Mouse (Mus musculus) forebrain, embryonic 13.5 days (tissue): ENCODE data around the gene Emid1. TPM values are rescaled to one million over a fixed set of nuclear protein-coding genes. Genes with fewer than 3 reads are reported as not detected.

ENCODE experiments used
- ATAC-seq: fragments of 200-750 bp; cut with Nextera tagmentation; 2 replicates; pipeline ENCODE4 v1.8.0; 2017
- H3K27ac ChIP-seq: fragments of 300-500 bp; sonication (generic); 2 replicates; pipeline ENCODE4 v1.5.1; 2015; ENCODE audit warnings: inconsistent platforms, mild to moderate bottlenecking, moderate library complexity
- H3K27me3 ChIP-seq: fragments of 300-500 bp; sonication (generic); 2 replicates; pipeline ENCODE4 v1.6.1; 2015; ENCODE audit warnings: mild to moderate bottlenecking, inconsistent platforms
- H3K36me3 ChIP-seq: fragments of 300-500 bp; sonication (generic); 2 replicates; pipeline ENCODE4 v1.6.1; 2015; ENCODE audit warnings: mild to moderate bottlenecking, inconsistent platforms; ENCODE audit not compliant: poor library complexity, severe bottlenecking
- H3K4me1 ChIP-seq: fragments of 300-500 bp; sonication (generic); 2 replicates; pipeline ENCODE4 v1.6.1; 2015; ENCODE audit warnings: inconsistent platforms
- H3K4me2 ChIP-seq: fragments of 300-500 bp; sonication (generic); 2 replicates; pipeline ENCODE4 v1.6.1; 2015; ENCODE audit warnings: inconsistent platforms, mild to moderate bottlenecking, moderate library complexity
- H3K4me3 ChIP-seq: fragments of 300-500 bp; sonication (generic); 2 replicates; pipeline ENCODE4 v1.5.1; 2015; ENCODE audit warnings: mild to moderate bottlenecking, inconsistent platforms
- H3K9ac ChIP-seq: fragments of 300-500 bp; sonication (generic); 2 replicates; pipeline ENCODE4 v1.6.1; 2015; ENCODE audit warnings: mild to moderate bottlenecking, inconsistent platforms
- H3K9me3 ChIP-seq: fragments of 300-500 bp; sonication (generic); replicated peaks from 2 replicates; pipeline ENCODE4 v1.6.1; 2016; ENCODE audit warnings: inconsistent platforms
- WGBS: fragments of 180-500 bp; shearing (Covaris S2); methylation state at CpG from one replicate; pipeline ENCODE4 v1.1.7; 2015; 5-methylcytosine and 5-hydroxymethylcytosine counted together
- polyA plus RNA-seq: library from polyadenylated mRNA; unstranded; fragments of >200 nt; fragmentation: Nextera tagmentation; extraction: Ambion mirVana; gene quantifications from 2 replicates; pipeline ENCODE4 v1.2.1, GENCODE M21; 2015

Emid1 gene
- 14.9 and 18.8 TPM in 2 replicates for polyA plus RNA-seq

DNA sequence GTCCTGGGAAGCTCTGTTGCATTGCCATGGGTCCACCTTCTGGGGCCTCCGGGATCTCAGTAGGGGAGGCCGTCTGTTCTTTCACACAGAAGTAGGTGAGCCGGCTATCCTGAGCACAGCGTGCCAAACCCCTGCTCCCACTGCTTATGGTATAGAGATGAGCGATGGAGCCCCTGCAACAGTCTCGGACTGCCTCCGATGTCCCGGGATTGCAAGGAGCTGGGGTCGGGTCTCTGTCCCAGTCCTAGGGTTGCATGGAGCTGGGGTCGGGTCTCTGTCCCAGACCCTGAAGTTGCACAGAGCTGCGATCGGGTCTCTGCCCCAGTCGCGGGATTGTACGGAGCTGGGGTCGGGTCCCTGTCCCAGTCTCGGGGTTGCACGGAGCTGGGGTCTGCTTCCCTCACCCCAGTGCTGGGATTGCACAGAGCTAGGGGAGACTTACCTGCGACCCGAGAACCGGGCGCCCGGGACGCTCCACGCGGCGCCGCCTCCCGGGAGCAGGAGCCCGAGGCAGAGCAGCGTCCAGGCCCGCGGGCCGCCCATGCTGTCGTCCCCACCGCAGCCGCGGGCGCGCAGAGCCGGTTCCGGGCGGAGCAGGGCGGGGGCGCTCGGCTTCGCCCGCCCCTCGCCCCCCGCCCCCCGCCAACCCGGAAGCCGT, at the start of gene Emid1:
Gene Emid1, minus strand, starts transcription at position 578 of the 658 bp plus-strand sequence.
- peak within 1 kb of the TSS; percentile 56 for H3K4me3 ChIP-seq
- WGBS = under 1% methylated on average over 27 of the region's 53 CpGs

DNA sequence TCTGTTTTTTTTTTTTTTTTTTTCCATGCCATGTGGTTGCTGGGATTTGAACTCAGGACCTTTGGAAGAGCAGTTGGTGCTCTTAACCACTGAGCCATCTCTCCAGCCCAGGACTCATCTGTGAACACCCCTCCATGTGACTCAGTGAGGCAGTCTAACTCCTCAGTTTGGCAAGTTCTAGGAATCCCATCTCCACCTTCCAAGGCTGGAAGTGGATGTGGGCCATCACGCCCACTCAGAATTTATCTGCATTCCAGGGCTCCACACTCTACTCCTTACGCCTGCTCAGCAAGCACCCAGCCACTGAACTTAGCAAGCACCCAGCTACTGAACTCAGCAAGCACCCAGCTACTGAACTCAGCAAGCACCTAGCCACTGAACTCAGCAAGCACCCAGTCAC, 47.8 kb upstream of the Emid1 start:
- Histone ChIP-seq H3K9me3 (no peaks in the 10 kb centered on the region), H3K36me3 (peaks cover 1% of the 10 kb centered on the region; the same call in 1 of the 2 replicates), H3K9ac (no peak overlapping the region), H3K27ac (no peak overlapping the region), H3K4me2 (no peak overlapping the region), H3K27me3 (no peaks in the 10 kb centered on the region), H3K4me3 (no peak overlapping the region), H3K4me1 (no peaks in the 10 kb centered on the region; the same call in 1 of the 2 replicates)
- ATAC-seq = no peak
- WGBS = 88% methylated on average over 2 of the region's 2 CpGs

More for the DNA sequence above, at the start of gene Emid1:
- H3K9ac ChIP-seq = peak within 1 kb of the TSS; percentile 78
- H3K27ac ChIP-seq = no peak within 1 kb of the TSS
- H3K27me3 ChIP-seq = 0 out of 2 replicates have a peak, but pooled peaks cover 9% of the 10 kb centered on the region
- H3K36me3 ChIP-seq = no peaks in the 10 kb centered on the region
- ATAC-seq = peak; percentile 61
- peaks cover 51% of the 10 kb centered on the region for H3K4me1 ChIP-seq
- peak within 1 kb of the TSS; percentile 93 for H3K4me2 ChIP-seq
- no peaks in the 10 kb centered on the region for H3K9me3 ChIP-seq

DNA sequence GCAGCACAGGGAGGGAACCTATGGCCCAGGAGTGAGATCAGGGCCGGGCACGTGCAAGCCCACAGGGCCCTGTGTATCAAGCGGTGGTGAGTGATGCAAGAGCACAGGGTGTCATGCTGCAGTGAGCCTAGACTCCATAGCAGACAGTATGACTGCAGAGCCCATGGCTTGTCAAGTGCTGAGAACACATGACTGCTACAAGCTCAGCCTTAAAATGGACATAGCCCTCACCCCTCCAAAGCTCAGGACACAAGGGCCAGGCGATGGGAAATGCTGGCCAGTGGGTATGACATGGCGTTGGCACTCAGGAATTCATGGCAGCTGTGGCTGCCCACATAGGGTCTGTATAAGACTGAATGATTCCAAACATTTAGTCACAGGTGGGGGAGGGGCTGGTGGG, 45.0 kb upstream of the Emid1 start:
- H3K4me1 ChIP-seq = no peaks in the 10 kb centered on the region; the same call in 1 of the 2 replicates
- no peak overlapping the region for H3K9ac ChIP-seq
- H3K27me3 ChIP-seq = no peaks in the 10 kb centered on the region
- no peak overlapping the region for H3K4me3 ChIP-seq
- H3K9me3 ChIP-seq = no peaks in the 10 kb centered on the region
- 83% methylated on average over 5 of the region's 5 CpGs for WGBS
- H3K36me3 ChIP-seq = peaks cover 6% of the 10 kb centered on the region; the same call in 1 of the 2 replicates
- no peak overlapping the region for H3K4me2 ChIP-seq
- no peak for ATAC-seq
- H3K27ac ChIP-seq = no peak overlapping the region

DNA sequence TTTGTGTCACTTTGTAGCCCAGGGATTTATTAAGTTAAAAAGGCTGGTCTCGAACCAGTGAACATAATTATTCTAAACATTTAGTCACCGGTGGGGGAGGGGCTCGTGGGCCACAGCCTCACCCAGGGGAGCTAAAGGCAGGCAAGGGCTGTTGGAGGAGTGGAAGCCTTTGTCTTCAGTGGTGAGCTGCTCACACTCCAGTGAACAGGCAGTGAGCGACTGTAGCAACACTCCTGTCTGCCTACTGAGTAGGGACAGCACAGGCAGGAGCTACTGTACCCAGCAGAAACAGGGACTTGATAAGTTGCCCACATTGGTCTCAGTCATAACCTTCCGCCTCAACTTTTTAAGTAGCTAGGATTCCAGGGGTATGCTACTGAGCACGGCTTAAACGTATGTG, 44.5 kb upstream of the Emid1 start:
- ATAC-seq = no peak
- WGBS = 63% methylated on average over 7 of the region's 7 CpGs

DNA sequence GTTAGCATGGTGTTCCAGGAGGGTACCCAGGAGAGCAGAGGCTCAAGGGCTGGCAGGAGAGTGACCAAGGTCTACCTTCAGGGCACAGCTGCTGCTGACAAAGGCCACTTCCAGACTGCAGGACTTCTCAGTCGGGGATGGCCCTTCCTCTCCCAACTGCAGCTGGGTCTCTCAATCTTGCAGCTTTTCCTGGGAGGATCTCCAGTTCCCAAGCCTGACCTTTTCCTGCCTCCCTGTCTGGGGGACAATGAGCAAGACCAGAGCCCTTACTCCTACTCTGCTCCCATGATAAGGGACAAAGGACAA, 41.5 kb upstream of the Emid1 start:
- Histone ChIP-seq H3K9me3 (no peaks in the 10 kb centered on the region), H3K4me2 (no peak overlapping the region), H3K4me1 (peaks cover 6% of the 10 kb centered on the region; the same call in 1 of the 2 replicates), H3K9ac (no peak overlapping the region), H3K27ac (no peak overlapping the region), H3K36me3 (peaks cover 6% of the 10 kb centered on the region; the same call in 1 of the 2 replicates), H3K4me3 (no peak overlapping the region), H3K27me3 (no peaks in the 10 kb centered on the region)
- no peak for ATAC-seq
- 67% methylated on average over 1 of the region's 1 CpGs for WGBS

More for the DNA sequence above, 44.5 kb upstream of the Emid1 start:
- no peak overlapping the region for H3K27ac ChIP-seq
- no peak overlapping the region for H3K4me2 ChIP-seq
- H3K9me3 ChIP-seq = no peaks in the 10 kb centered on the region
- H3K27me3 ChIP-seq = no peaks in the 10 kb centered on the region
- no peaks in the 10 kb centered on the region; the same call in 1 of the 2 replicates for H3K4me1 ChIP-seq
- no peak overlapping the region for H3K4me3 ChIP-seq
- peaks cover 6% of the 10 kb centered on the region; the same call in 1 of the 2 replicates for H3K36me3 ChIP-seq
- H3K9ac ChIP-seq = no peak overlapping the region

DNA sequence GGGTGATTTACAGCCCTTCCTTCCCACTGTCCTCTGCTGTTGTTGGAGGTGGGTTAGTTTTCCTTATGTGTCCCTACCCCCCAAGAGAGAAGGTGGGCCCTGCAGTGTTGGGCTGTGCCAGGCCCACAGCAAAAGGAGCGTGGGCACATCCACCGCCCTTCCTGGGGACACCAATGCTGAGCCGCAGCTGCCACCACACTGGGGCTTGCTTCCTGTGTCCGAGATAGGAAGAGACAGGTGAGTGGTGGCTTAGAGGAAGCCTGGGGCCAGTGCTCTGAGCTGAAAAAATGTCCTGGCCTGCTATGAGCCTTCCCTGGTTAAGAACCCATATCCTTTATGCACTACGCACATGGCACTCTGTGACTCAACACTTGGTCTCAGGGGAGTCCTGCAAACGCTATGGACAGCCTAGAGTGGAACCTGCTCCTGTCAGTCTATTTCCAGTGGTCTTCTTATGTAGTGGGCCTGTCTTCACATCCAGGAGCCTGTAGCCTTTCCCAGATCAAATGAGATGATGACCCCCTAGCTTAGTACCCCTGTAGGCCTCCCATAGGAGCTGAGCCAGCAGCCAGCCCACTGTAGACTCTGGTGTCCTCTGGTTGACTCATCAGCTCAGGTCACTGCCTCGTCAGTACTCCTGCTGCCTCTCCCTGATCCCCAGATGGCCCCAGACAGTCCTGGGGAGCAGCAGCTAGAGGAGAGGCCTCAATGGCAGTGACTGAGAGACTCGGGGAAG, 41.0 kb upstream of the Emid1 start:
- Histone ChIP-seq H3K27me3 (no peaks in the 10 kb centered on the region), H3K9me3 (no peaks in the 10 kb centered on the region), H3K4me1 (peaks cover 6% of the 10 kb centered on the region; the same call in 1 of the 2 replicates), H3K4me3 (no peak overlapping the region), H3K36me3 (peaks cover 6% of the 10 kb centered on the region; the same call in 1 of the 2 replicates), H3K27ac (no peak overlapping the region), H3K9ac (no peak overlapping the region), H3K4me2 (no peak overlapping the region)
- no peak for ATAC-seq
- WGBS = 88% methylated on average over 8 of the region's 8 CpGs

DNA sequence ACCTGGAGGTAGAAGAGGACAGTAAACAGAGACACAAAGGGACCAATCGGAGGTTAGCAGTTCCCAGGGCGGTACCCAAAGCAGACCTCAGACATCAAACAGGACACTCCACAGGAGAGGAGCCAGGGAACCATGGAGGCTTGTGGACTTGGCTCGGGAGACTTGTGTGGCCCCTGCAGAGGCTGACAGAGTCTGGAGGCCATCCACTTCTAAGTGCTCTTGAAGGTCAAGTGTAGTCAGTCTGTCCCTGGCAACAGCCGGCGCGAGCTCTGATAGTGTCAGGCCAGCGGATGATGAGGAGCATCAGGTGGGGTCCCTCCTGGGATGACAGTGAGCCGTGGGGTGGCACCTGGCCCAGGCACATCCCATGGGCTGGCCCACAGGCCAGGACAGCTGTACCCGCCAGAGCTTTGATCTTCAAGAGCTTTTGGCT, 40.0 kb upstream of the Emid1 start:
- Histone ChIP-seq H3K27ac (no peak overlapping the region), H3K36me3 (peaks cover 6% of the 10 kb centered on the region; the same call in 1 of the 2 replicates), H3K27me3 (no peaks in the 10 kb centered on the region), H3K9me3 (no peaks in the 10 kb centered on the region), H3K4me1 (peaks cover 6% of the 10 kb centered on the region; the same call in 1 of the 2 replicates), H3K9ac (no peak overlapping the region), H3K4me3 (no peak overlapping the region), H3K4me2 (no peak overlapping the region)
- 75% methylated on average over 9 of the region's 9 CpGs for WGBS
- no peak for ATAC-seq

DNA sequence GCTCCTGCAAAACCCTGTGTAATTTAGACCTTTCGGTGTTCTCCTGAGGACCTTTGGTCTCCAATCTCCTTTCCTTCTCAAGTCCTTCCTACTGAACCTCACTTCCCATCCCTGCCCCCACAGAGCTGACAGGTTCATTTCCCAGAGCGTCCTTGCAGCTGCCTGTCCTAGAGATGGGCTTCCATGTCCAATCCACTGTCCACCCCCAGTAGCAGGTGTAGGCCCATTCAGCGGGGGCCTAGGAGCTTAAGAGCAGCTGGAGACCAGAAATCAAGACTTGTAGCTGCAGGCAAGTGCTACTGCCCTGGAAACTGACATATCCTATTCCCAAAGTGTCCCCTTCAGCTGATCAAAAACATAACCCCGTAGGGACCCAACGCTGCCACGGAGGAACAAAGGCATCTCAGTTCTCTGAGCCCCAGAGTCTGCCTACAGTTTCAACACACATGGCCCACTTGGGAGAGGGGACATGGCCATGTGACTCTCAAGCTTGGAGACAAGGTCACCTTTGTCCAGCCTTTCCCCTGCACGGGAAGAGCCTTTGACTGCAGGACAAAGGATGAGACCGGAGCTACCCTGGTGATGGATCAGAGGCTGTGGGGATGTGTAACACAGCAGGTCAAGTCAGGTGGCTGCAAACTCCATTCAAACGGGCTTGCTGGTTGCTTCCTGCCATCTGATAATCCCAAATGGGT, 37.3 kb upstream of the Emid1 start:
- H3K27me3 ChIP-seq = no peaks in the 10 kb centered on the region
- H3K36me3 ChIP-seq = no peaks in the 10 kb centered on the region
- no peaks in the 10 kb centered on the region for H3K9me3 ChIP-seq
- no peak for ATAC-seq
- no peak overlapping the region for H3K27ac ChIP-seq
- no peak overlapping the region for H3K4me3 ChIP-seq
- no peak overlapping the region for H3K9ac ChIP-seq
- peaks cover 7% of the 10 kb centered on the region for H3K4me1 ChIP-seq
- 60% methylated on average over 9 of the region's 9 CpGs for WGBS
- no peak overlapping the region for H3K4me2 ChIP-seq

DNA sequence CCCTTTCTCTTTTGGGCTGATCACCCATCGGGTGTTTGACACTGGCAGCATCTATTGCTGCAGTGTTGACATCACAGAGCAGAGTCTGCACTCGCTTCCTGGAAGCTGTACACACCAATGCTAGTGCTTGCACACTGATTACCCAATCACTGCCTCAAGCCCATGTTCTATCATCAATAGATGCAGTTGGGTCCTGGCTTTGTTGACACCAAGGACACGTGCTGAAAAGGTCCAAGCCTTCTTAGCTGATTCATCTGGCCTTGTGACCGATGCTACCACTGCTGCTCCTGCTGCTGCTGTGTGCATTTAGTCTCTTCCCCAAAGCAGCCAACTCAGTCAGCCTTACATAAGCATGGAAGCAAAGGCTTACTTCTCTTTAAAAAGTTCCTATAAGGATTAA, 36.1 kb upstream of the Emid1 start:
- whole genome bisulfite sequencing = 88% methylated on average over 4 of the region's 4 CpGs
- no peak for ATAC-seq
- H3K27me3 ChIP-seq = no peaks in the 10 kb centered on the region
- no peaks in the 10 kb centered on the region for H3K36me3 ChIP-seq
- H3K4me2 ChIP-seq = no peak overlapping the region
- H3K9ac ChIP-seq = no peak overlapping the region
- no peak overlapping the region for H3K27ac ChIP-seq
- no peak overlapping the region for H3K4me3 ChIP-seq
- H3K9me3 ChIP-seq = no peaks in the 10 kb centered on the region
- H3K4me1 ChIP-seq = peaks cover 14% of the 10 kb centered on the region

DNA sequence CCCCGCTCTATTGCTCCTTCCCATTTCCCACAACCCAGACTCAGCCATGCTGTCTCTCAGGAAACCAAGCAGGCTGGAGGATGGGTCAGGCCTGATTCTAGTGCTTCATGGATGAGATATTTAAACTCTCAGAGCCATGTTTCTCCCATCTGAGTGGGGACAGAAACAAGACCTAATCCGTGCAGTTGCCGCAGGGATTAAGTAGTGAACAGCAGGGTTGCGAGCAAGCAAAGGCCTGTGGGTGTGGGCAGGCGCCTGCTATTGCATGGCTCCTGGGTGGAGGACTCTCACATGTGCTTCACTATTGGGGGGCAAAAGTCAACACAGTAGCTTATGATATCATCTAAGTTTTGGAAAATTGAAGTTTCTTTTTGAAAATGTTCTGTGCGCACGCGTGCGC, 32.8 kb upstream of the Emid1 start:
- Histone ChIP-seq H3K4me1 (peaks cover 17% of the 10 kb centered on the region), H3K4me3 (no peak overlapping the region), H3K27ac (no peak overlapping the region), H3K9me3 (no peaks in the 10 kb centered on the region), H3K27me3 (no peaks in the 10 kb centered on the region), H3K9ac (no peak overlapping the region), H3K36me3 (no peaks in the 10 kb centered on the region), H3K4me2 (no peak overlapping the region)
- WGBS = 73% methylated on average over 9 of the region's 9 CpGs
- ATAC-seq = peak; percentile 33; the same call in 1 of the 2 replicates

DNA sequence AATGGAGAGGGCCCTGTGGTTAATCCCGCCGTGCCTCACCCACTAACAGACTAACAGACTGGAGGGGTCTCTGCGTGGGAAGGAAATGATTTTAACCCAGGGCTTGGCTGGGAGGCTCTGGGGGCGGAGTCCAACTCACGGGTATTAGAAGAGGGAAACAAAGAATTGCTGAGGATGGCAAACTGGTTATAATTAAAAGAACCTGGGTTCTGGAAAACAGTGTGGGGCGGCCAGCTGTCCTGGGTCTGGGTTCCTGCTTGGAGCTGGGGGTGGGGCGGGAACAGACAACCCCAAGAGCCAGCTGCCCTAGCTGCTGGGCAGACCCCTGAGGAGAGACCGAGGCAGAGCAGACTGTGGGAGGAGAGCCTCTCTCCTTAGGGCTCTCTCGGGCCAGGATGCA, 32.2 kb upstream of the Emid1 start:
- peak overlapping the region; percentile 15; the same call in 1 of the 2 replicates for H3K4me2 ChIP-seq
- WGBS = 24% methylated on average over 9 of the region's 9 CpGs

DNA sequence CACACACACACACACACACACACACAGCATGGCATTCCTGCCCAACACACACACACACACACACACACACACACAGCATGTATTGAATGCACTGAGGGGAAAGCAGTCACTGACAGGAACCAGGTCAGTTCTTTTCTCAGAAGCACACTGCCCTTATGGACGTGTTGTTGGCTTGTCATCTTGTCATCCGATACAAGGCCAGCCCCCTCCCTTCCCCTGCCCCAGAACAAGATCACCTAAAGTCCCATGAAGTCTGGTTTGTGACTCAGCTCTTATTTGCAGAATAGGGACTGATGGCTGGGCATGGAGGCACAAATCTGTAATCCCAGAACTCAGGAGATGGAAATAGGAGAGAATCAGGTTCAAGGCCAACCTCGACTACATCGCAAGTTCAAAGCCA, 30.8 kb upstream of the Emid1 start:
- Histone ChIP-seq H3K36me3 (no peaks in the 10 kb centered on the region), H3K9me3 (no peaks in the 10 kb centered on the region), H3K27me3 (no peaks in the 10 kb centered on the region), H3K4me2 (no peak overlapping the region), H3K4me1 (peaks cover 11% of the 10 kb centered on the region), H3K9ac (no peak overlapping the region), H3K4me3 (no peak overlapping the region), H3K27ac (no peak overlapping the region)
- ATAC-seq = no peak
- 78% methylated on average over 4 of the region's 4 CpGs for WGBS

More for the DNA sequence above, 32.2 kb upstream of the Emid1 start:
- H3K9ac ChIP-seq = no peak overlapping the region
- peaks cover 14% of the 10 kb centered on the region for H3K4me1 ChIP-seq
- no peak for ATAC-seq
- H3K27me3 ChIP-seq = no peaks in the 10 kb centered on the region
- no peaks in the 10 kb centered on the region for H3K36me3 ChIP-seq
- no peaks in the 10 kb centered on the region for H3K9me3 ChIP-seq
- H3K4me3 ChIP-seq = no peak overlapping the region
- no peak overlapping the region for H3K27ac ChIP-seq
